ENCODE assay signal across 8 mouse cellular contexts in genomic region chr4:127249701-127250349, GRCm38 (mm10). TPM values are rescaled to one million over a fixed set of nuclear protein-coding genes. Genes with fewer than 3 reads are reported as not detected.
DNase-seq lines count a peak whose midpoint lies in the region; ATAC-seq lines count a peak whose summit lies in the region.

No protein-coding gene starts in this region.

- no peak overlapping the region for H3K27ac ChIP-seq in hindbrain, embryonic 10.5 days
- no peak overlapping the region for H3K27ac ChIP-seq in lung, embryonic 15.5 days

- H3K9ac ChIP-seq in lung, embryonic 15.5 days: no peak overlapping the region

- peak; percentile 85 for DNase-seq in Muller cell, postnatal 12 days (ENCODE audit: inconsistent ontology term)
- peak; percentile 92 for DNase-seq in cerebellum, adult 9-11 months
- peak; percentile 92 to 100 for DNase-seq in frontal cortex, adult 2 months (ENCODE audit: extremely low spot score in 1 of 2, low spot score in 1 of 2)
- DNase-seq in hindbrain, embryonic 10.5 days (ENCODE audit: low spot score): peak; percentile 91
- peak; percentile 100 for DNase-seq in layer of hippocampus, adult 9-10 months (ENCODE audit: low spot score)
- peak; percentile 88 for DNase-seq in ovary, postnatal 14 days (ENCODE audit: low spot score)
- peak; percentile 79 to 91 for DNase-seq in thymus, postnatal 10 days (ENCODE audit: low spot score in 2 of 2)

- H3K4me2 ChIP-seq in lung, embryonic 15.5 days: no peak overlapping the region

- H3K9me3 ChIP-seq in hindbrain, embryonic 10.5 days: no peaks in the 10 kb centered on the region
- H3K9me3 ChIP-seq in lung, embryonic 15.5 days: no peaks in the 10 kb centered on the region

- no peak overlapping the region for H3K4me3 ChIP-seq in hindbrain, embryonic 10.5 days
- no peak overlapping the region for H3K4me3 ChIP-seq in lung, embryonic 15.5 days

- no peaks in the 10 kb centered on the region for H3K27me3 ChIP-seq in hindbrain, embryonic 10.5 days (ENCODE audit: insufficient read depth, poor library complexity, severe bottlenecking)
- no peaks in the 10 kb centered on the region for H3K27me3 ChIP-seq in lung, embryonic 15.5 days

- H3K36me3 ChIP-seq in hindbrain, embryonic 10.5 days: peaks cover 30% of the 10 kb centered on the region
- H3K36me3 ChIP-seq in lung, embryonic 15.5 days: peaks cover 15% of the 10 kb centered on the region

- ATAC-seq in lung, embryonic 15.5 days (ENCODE audit: borderline replicate concordance, extremely low read depth, low FRiP score, low TSS enrichment): peak; percentile 73

- H3K4me1 ChIP-seq in hindbrain, embryonic 10.5 days (replicated peaks): peaks cover 14% of the 10 kb centered on the region
- H3K4me1 ChIP-seq in lung, embryonic 15.5 days: peaks cover 21% of the 10 kb centered on the region

- WGBS in hindbrain, embryonic 10.5 days: 3% methylated on average over 5 of the region's 5 CpGs
- WGBS in lung, embryonic 15.5 days: under 1% methylated on average over 5 of the region's 5 CpGs

RNA-seq across cellular contexts. Expression of gene Smim12, which starts 6.2 kb away (rescaled TPM):
- polyA plus RNA-seq in frontal cortex, adult 2 months (2012; rRNA removed): 75.6 and 76.0 TPM in 2 replicates
- polyA plus RNA-seq in hindbrain, embryonic 10.5 days (2016; fragmentation: Nextera tagmentation; extraction: Ambion mirVana): 78.7 and 81.1 TPM in 2 replicates
- polyA plus RNA-seq in lung, embryonic 15.5 days (2015; fragmentation: Nextera tagmentation; extraction: Ambion mirVana): 57.2 and 63.1 TPM in 2 replicates
